Mouse (Mus musculus): ENCODE measurements around the gene Hist1h2bc. TPM values are rescaled to one million over a fixed set of nuclear protein-coding genes. Genes with fewer than 3 reads are reported as not detected.
"Not testable (repeated sequence)": the region's sequence is repeated elsewhere in the genome, so short reads cannot be mapped to it uniquely, and the experiment has no call there.

The Hist1h2bc gene
- polyA plus RNA-seq, 1 experiment from 2014 or later: 26.1 TPM

DNA sequence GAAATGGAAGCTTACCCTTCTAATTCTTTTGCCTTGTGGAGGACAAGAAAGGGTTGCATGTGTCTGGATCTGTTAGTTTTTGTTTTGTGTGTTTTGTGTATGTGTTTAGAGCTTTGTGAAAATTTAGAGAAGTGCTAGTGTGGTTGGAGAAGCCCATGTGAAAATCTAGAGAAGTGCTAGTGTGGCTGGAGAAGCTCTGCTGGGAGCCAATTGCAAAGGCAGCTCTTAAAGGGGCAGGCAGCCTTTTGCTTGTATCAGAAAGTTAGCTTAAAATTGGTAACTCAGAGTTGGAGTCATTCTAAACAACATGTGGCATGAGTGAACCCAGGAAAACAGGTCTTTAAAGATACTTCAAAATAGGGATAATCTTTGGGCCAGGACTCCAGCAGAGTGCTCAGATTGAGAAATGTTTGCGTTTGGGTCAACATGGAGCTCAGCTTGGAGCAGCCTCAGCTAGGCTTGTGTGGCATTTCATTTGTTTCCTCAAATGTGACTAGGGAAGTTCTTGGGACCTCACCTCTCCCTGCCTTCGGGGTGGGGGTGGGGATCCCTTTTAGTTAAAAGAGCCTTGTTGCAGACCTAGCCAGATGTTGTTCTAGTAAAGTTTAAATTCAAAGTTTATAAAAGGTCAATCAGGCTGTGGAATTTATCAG, 33.7 kb downstream of the Hist1h2bc start:
- ATAC-seq (ENCODE audit: low FRiP score); H3K27ac ChIP-seq (ENCODE audit: low read depth, low read length); H3K9ac ChIP-seq (ENCODE audit: low read depth, low read length); H3K4me1 ChIP-seq (replicated peaks; ENCODE audit: control insufficient read depth, insufficient read depth, low read length); H3K9me3 ChIP-seq (ENCODE audit: control insufficient read depth, low read length); DNase-seq (ENCODE audit: low spot score); H3K4me3 ChIP-seq (ENCODE audit: low read depth, low read length); H3K36me3 ChIP-seq (ENCODE audit: control insufficient read depth, insufficient read depth, low read length); H3K27me3 ChIP-seq (ENCODE audit: control insufficient read depth, insufficient read depth, low read length); H3K4me2 ChIP-seq (replicated peaks; ENCODE audit: low read depth, low read length): not testable (repeated sequence)
- 8% methylated on average over 2 of the region's 2 CpGs for WGBS

DNA sequence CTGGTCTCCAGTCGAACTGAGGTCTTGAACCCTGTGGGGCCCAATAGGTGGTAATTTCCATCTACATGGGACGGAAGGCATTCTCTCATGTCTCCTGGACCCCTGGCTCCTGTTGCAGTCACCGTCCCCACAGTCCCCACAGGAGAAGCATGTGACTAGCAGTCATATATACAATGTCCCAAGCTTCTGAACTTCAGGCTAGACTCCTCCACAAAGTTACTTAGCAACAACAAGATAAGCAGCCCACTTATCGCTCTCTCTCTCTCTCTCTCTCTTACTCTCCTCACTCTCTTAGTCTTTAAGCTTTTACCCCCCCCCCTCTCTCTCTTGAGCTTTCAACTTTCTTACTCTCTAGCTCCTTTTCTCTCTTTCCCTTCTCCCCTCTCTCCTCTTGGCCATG, 40.2 kb downstream of the Hist1h2bc start:
- no peak overlapping the region for H3K27ac ChIP-seq (ENCODE audit: low read depth, low read length)
- ATAC-seq (ENCODE audit: low FRiP score): no peak
- H3K4me3 ChIP-seq (ENCODE audit: low read depth, low read length): no peak overlapping the region
- DNase-seq (ENCODE audit: low spot score): no peak
- H3K4me2 ChIP-seq (replicated peaks; ENCODE audit: low read depth, low read length): no peak overlapping the region
- H3K4me1 ChIP-seq (replicated peaks; ENCODE audit: control insufficient read depth, insufficient read depth, low read length): no peaks in the 10 kb centered on the region
- H3K9me3 ChIP-seq (ENCODE audit: control insufficient read depth, low read length): no peaks in the 10 kb centered on the region
- H3K9ac ChIP-seq (ENCODE audit: low read depth, low read length): no peak overlapping the region
- H3K27me3 ChIP-seq (ENCODE audit: control insufficient read depth, insufficient read depth, low read length): no peaks in the 10 kb centered on the region
- H3K36me3 ChIP-seq (ENCODE audit: control insufficient read depth, insufficient read depth, low read length): no peaks in the 10 kb centered on the region
- WGBS: 90% methylated on average over 4 of the region's 4 CpGs

DNA sequence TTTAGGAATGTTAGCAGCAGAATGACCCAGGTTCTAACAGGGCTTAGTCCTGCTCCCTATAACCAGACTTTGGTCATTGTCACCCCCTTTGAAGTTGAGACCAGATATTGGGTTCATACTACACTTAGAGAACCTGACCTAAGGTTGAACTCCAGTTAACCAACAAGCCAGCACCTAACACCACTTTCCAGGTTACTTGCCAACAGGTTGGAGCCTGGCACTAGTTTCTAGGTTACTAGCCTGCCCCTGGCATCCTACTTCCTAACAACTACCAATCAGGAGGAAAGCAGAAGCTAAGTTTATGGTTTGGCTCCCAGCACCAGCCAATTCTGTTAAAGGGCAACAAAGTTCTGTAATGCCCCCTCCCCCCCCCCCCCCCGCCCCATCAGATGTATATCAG, 41.2 kb downstream of the Hist1h2bc start:
- H3K9ac ChIP-seq (ENCODE audit: low read depth, low read length): no peak overlapping the region
- DNase-seq (ENCODE audit: low spot score): no peak
- H3K27me3 ChIP-seq (ENCODE audit: control insufficient read depth, insufficient read depth, low read length): no peaks in the 10 kb centered on the region
- H3K36me3 ChIP-seq (ENCODE audit: control insufficient read depth, insufficient read depth, low read length): no peaks in the 10 kb centered on the region
- no peak for ATAC-seq (ENCODE audit: low FRiP score)
- H3K9me3 ChIP-seq (ENCODE audit: control insufficient read depth, low read length): no peaks in the 10 kb centered on the region
- H3K4me1 ChIP-seq (replicated peaks; ENCODE audit: control insufficient read depth, insufficient read depth, low read length): no peaks in the 10 kb centered on the region
- H3K4me3 ChIP-seq (ENCODE audit: low read depth, low read length): no peak overlapping the region
- H3K27ac ChIP-seq (ENCODE audit: low read depth, low read length): no peak overlapping the region
- H3K4me2 ChIP-seq (replicated peaks; ENCODE audit: low read depth, low read length): no peak overlapping the region
- WGBS: 20% methylated on average over 1 of the region's 1 CpGs

DNA sequence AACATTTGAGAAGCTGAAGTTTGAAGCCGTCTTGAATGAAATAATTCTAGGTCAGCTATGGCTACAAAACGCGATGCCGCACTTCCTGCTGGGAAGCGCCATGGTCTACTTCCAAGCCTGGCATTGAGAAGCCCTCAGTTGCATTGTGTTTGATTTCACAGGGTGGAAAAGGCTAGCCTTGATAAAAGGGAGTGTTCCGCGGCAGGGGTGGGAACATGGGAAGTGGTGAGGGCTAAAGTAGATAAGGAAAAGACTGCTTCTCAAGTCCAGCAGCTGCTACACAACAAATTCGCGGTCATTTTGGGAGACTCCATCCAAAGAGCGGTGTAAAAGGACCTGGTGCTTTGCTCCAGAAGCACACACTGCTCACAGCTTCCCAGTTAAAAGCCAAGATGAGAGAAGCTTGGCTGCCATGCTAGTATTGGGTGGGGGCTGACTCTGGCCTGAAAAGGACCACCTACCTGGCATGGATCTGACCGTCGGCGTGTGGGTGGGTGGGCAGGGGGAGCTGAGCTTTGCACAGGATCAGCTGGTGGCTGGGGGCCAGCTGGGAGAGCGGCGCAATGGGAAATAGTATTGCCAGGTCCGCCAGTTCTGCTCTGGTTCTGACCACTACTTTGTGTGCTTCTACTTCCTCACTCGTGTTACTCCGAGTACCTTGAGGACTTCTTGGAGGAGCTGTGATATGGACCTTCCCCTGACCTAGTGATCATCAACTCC, 44.6 kb downstream of the Hist1h2bc start:
- Histone ChIP-seq H3K4me3 (ENCODE audit: low read depth, low read length) (no peak overlapping the region), H3K9ac (ENCODE audit: low read depth, low read length) (no peak overlapping the region), H3K9me3 (ENCODE audit: control insufficient read depth, low read length) (no peaks in the 10 kb centered on the region), H3K4me1 (replicated peaks; ENCODE audit: control insufficient read depth, insufficient read depth, low read length) (no peaks in the 10 kb centered on the region), H3K27me3 (ENCODE audit: control insufficient read depth, insufficient read depth, low read length) (no peaks in the 10 kb centered on the region), H3K4me2 (replicated peaks; ENCODE audit: low read depth, low read length) (no peak overlapping the region), H3K27ac (ENCODE audit: low read depth, low read length) (no peak overlapping the region), H3K36me3 (ENCODE audit: control insufficient read depth, insufficient read depth, low read length) (no peaks in the 10 kb centered on the region)
- DNase-seq (ENCODE audit: low spot score): no peak
- 84% methylated on average over 18 of the region's 18 CpGs for whole genome bisulfite sequencing
- ATAC-seq (ENCODE audit: low FRiP score): no peak

DNA sequence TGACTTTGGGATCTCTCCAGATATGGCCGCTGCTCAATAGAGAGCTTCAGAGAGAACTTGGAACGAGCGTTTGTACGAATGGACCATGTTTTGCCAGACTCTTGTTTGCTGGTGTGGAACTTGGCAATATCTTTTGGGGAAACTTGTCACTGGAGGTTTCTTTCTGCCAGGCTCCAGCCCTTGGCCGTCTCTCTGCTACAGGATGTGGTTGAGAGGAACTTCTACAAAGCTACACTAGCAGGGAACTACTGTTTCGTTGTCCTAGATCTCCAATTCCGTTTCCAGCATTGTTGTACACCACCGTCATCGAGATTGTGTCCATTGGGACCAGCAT, 45.2 kb downstream of the Hist1h2bc start:
- Histone ChIP-seq H3K4me1 (replicated peaks; ENCODE audit: control insufficient read depth, insufficient read depth, low read length) (no peaks in the 10 kb centered on the region), H3K36me3 (ENCODE audit: control insufficient read depth, insufficient read depth, low read length) (no peaks in the 10 kb centered on the region), H3K27ac (ENCODE audit: low read depth, low read length) (no peak overlapping the region), H3K27me3 (ENCODE audit: control insufficient read depth, insufficient read depth, low read length) (no peaks in the 10 kb centered on the region), H3K4me2 (replicated peaks; ENCODE audit: low read depth, low read length) (no peak overlapping the region), H3K4me3 (ENCODE audit: low read depth, low read length) (no peak overlapping the region), H3K9me3 (ENCODE audit: control insufficient read depth, low read length) (no peaks in the 10 kb centered on the region), H3K9ac (ENCODE audit: low read depth, low read length) (no peak overlapping the region)
- DNase-seq (ENCODE audit: low spot score): no peak
- 92% methylated on average over 9 of the region's 9 CpGs for WGBS
- ATAC-seq (ENCODE audit: low FRiP score): no peak

DNA sequence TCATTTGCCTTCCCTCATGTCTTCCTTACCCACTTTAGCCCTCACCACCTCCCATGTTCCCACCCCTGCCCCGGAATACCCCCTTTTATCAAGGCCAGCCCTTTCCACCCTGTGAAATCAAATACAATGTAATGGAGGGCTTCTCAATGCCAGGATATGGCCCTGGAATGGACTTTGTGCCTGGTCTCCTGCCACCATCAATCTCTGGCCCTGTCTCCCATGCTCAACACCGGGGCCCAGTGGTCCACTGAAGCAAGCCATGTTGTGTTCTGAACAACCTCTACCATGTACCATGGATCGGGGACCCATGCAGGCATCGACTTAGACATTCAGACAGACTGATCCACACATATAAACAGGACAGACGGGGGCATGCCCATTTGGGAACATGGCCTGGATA, 45.7 kb downstream of the Hist1h2bc start:
- 92% methylated on average over 5 of the region's 5 CpGs for WGBS
- no peak overlapping the region for H3K4me2 ChIP-seq (replicated peaks; ENCODE audit: low read depth, low read length)
- H3K27ac ChIP-seq (ENCODE audit: low read depth, low read length): no peak overlapping the region
- ATAC-seq (ENCODE audit: low FRiP score): no peak
- DNase-seq (ENCODE audit: low spot score): no peak
- H3K36me3 ChIP-seq (ENCODE audit: control insufficient read depth, insufficient read depth, low read length): no peaks in the 10 kb centered on the region
- H3K9ac ChIP-seq (ENCODE audit: low read depth, low read length): no peak overlapping the region
- no peaks in the 10 kb centered on the region for H3K27me3 ChIP-seq (ENCODE audit: control insufficient read depth, insufficient read depth, low read length)
- H3K9me3 ChIP-seq (ENCODE audit: control insufficient read depth, low read length): no peaks in the 10 kb centered on the region
- H3K4me3 ChIP-seq (ENCODE audit: low read depth, low read length): no peak overlapping the region
- no peaks in the 10 kb centered on the region for H3K4me1 ChIP-seq (replicated peaks; ENCODE audit: control insufficient read depth, insufficient read depth, low read length)

DNA sequence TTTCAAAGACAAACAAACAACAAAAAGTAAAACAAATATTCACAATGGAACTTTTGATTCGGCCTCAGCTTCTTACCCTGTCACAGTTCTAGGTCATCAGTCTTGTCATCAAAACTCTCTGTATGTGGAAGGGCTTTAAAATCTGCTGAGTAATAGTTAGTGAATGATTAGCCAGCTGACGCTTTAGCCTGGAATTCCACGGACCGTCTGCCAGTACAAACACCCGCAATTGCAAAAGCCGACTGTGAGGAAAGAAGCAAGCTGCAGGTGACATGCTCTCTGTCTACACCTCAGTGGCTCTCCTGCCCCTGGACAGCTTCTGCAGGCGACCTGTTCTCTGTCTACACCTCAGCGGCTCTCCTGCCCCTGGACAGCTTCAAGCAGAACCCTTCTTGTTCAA, 46.5 kb downstream of the Hist1h2bc start:
- ATAC-seq (ENCODE audit: low FRiP score): no peak
- no peak overlapping the region for H3K27ac ChIP-seq (ENCODE audit: low read depth, low read length)
- 40% methylated on average over 8 of the region's 8 CpGs for WGBS

DNA sequence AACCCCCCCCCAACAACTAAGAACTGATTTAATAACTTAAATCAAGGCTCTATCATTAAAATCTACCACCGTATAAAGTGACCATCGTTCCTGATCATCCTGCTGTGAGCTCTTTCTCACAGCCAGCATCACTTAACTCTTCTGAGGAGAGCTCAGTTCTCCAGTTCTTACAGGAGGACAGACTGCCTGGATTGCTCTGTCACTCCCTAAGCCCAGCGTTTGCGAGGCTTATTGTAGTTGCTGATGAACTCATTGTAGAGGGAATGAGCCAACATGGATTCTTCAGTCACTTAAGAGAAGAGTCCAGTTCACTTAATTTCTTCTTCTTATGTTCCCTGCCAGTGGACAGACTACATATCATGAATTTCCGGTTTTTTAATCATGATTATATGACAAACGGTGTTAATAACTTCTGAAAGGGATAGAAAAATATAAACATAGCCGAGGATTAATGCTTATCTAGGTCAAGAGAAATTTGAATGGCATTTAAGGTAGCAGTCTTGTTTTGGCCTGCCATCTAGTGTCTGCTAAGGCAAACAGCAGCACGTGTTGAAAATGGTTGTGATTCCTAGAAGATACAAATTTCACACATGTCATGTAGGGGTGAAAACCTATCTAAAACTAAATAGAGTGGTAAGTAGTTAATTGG, 48.3 kb downstream of the Hist1h2bc start:
- no peak overlapping the region for H3K4me3 ChIP-seq (ENCODE audit: low read depth, low read length)
- no peak overlapping the region for H3K9ac ChIP-seq (ENCODE audit: low read depth, low read length)
- H3K4me1 ChIP-seq (replicated peaks; ENCODE audit: control insufficient read depth, insufficient read depth, low read length): no peaks in the 10 kb centered on the region
- DNase-seq (ENCODE audit: low spot score): no peak
- WGBS: 27% methylated on average over 8 of the region's 8 CpGs
- H3K4me2 ChIP-seq (replicated peaks; ENCODE audit: low read depth, low read length): no peak overlapping the region
- no peaks in the 10 kb centered on the region for H3K27me3 ChIP-seq (ENCODE audit: control insufficient read depth, insufficient read depth, low read length)
- H3K36me3 ChIP-seq (ENCODE audit: control insufficient read depth, insufficient read depth, low read length): no peaks in the 10 kb centered on the region
- no peak overlapping the region for H3K27ac ChIP-seq (ENCODE audit: low read depth, low read length)
- ATAC-seq (ENCODE audit: low FRiP score): no peak
- H3K9me3 ChIP-seq (ENCODE audit: control insufficient read depth, low read length): no peaks in the 10 kb centered on the region

More for the DNA sequence above, 46.5 kb downstream of the Hist1h2bc start:
- H3K4me3 ChIP-seq (ENCODE audit: low read depth, low read length): no peak overlapping the region
- H3K9ac ChIP-seq (ENCODE audit: low read depth, low read length): no peak overlapping the region
- H3K9me3 ChIP-seq (ENCODE audit: control insufficient read depth, low read length): no peaks in the 10 kb centered on the region
- H3K4me2 ChIP-seq (replicated peaks; ENCODE audit: low read depth, low read length): no peak overlapping the region
- no peaks in the 10 kb centered on the region for H3K4me1 ChIP-seq (replicated peaks; ENCODE audit: control insufficient read depth, insufficient read depth, low read length)
- no peaks in the 10 kb centered on the region for H3K27me3 ChIP-seq (ENCODE audit: control insufficient read depth, insufficient read depth, low read length)
- no peaks in the 10 kb centered on the region for H3K36me3 ChIP-seq (ENCODE audit: control insufficient read depth, insufficient read depth, low read length)
- no peak for DNase-seq (ENCODE audit: low spot score)

DNA sequence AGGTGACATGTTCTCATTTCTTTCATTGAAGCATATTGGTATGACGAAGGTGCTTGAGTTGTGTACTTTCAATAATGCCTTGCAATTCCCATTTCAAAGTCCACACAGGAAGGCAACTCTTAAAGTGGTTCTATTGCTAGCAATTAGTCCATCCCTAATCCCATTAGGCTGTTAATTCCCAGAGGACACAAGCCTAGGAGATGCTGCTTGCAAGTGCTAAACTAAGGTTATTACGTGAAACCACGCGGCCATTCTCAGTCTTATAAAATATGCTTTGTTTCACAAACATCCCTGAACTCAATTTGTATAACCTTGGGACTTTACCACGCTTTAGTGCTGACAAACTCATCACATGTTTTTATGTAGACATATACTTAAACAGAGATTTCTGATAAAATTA, 53.1 kb downstream of the Hist1h2bc start:
- 86% methylated on average over 5 of the region's 5 CpGs for WGBS
- no peak overlapping the region for H3K9ac ChIP-seq (ENCODE audit: low read depth, low read length)
- H3K4me3 ChIP-seq (ENCODE audit: low read depth, low read length): no peak overlapping the region
- H3K4me1 ChIP-seq (replicated peaks; ENCODE audit: control insufficient read depth, insufficient read depth, low read length): 0 out of 2 replicates have a peak, but pooled peaks cover 3% of the 10 kb centered on the region
- no peaks in the 10 kb centered on the region for H3K36me3 ChIP-seq (ENCODE audit: control insufficient read depth, insufficient read depth, low read length)
- H3K4me2 ChIP-seq (replicated peaks; ENCODE audit: low read depth, low read length): no peak overlapping the region
- no peak overlapping the region for H3K27ac ChIP-seq (ENCODE audit: low read depth, low read length)
- DNase-seq (ENCODE audit: low spot score) (no peak), ATAC-seq (ENCODE audit: low FRiP score) (no peak)
- H3K27me3 ChIP-seq (ENCODE audit: control insufficient read depth, insufficient read depth, low read length): no peaks in the 10 kb centered on the region
- H3K9me3 ChIP-seq (ENCODE audit: control insufficient read depth, low read length): no peaks in the 10 kb centered on the region

Data from hindbrain, embryonic 11.5 days (tissue).